Mouse (Mus musculus) C2C12 (cell line): ENCODE measurements around the gene Nav2. TPM values are rescaled to one million over a fixed set of nuclear protein-coding genes. Genes with fewer than 3 reads are reported as not detected.

ENCODE experiments used
- H3K27me3 ChIP-seq: one replicate; pipeline ENCODE4 v1.6.1; 2011; ENCODE audit not compliant: control insufficient read depth, insufficient read depth, insufficient read length
- H3K36me3 ChIP-seq: one replicate; pipeline ENCODE4 v1.6.1; 2011; ENCODE audit not compliant: control insufficient read depth, insufficient read depth
- H3K4me3 ChIP-seq: one replicate; pipeline ENCODE4 v1.5.1; 2011; ENCODE audit warnings: mild to moderate bottlenecking, control low read depth; ENCODE audit not compliant: poor library complexity, insufficient read depth, severe bottlenecking
- H3K79me2 ChIP-seq: one replicate; pipeline ENCODE4 v1.6.1; 2011; ENCODE audit not compliant: control insufficient read depth, insufficient read depth
- H3K79me3 ChIP-seq: one replicate; pipeline ENCODE4 v1.6.1; 2011; ENCODE audit warnings: low read depth, control low read depth
- H3ac ChIP-seq: one replicate; pipeline ENCODE3; 2011; ENCODE audit warnings: low read depth; ENCODE audit not compliant: control insufficient read depth, insufficient read length
- CEBPB ChIP-seq: IDR thresholded peaks from one replicate; pipeline ENCODE4 v1.6.1; 2011; ENCODE audit warnings: low read depth, mild to moderate bottlenecking, control low read depth, moderate library complexity
- CTCF ChIP-seq: IDR thresholded peaks from one replicate; pipeline ENCODE4 v1.5.1; 2011; ENCODE audit not compliant: control insufficient read depth, insufficient read depth, insufficient read length
- FOSL1 ChIP-seq: IDR thresholded peaks from one replicate; pipeline ENCODE4 v1.8.0; 2011; ENCODE audit warnings: mild to moderate bottlenecking, low read length; ENCODE audit not compliant: poor library complexity, insufficient read depth, severe bottlenecking
- MAX ChIP-seq: IDR thresholded peaks from one replicate; pipeline ENCODE4 v1.6.1; 2011; ENCODE audit warnings: mild to moderate bottlenecking, control low read depth
- MYOD1 ChIP-seq: IDR thresholded peaks from one replicate; pipeline ENCODE4 v1.6.1; 2011; ENCODE audit warnings: low read depth; ENCODE audit not compliant: control insufficient read depth, insufficient read length
- MYOG ChIP-seq: IDR thresholded peaks from one replicate; pipeline ENCODE4 v1.6.1; 2011; ENCODE audit not compliant: control insufficient read depth, insufficient read length; ENCODE audit errors: extremely low read depth
- USF1 ChIP-seq: IDR thresholded peaks from one replicate; pipeline ENCODE4 v1.6.1; 2011; ENCODE audit warnings: low read depth, mild to moderate bottlenecking, control low read depth, moderate library complexity
- polyA plus RNA-seq: library from polyadenylated mRNA; unstranded; fragments of >200 nt; fragmentation: generic; extraction: Trizol; gene quantifications from one replicate; pipeline ENCODE4 v1.2.1, GENCODE M21; 2012; ENCODE audit warnings: missing spikeins

The Nav2 gene
- polyA plus RNA-seq, 1 experiment, result 4.7 TPM

DNA sequence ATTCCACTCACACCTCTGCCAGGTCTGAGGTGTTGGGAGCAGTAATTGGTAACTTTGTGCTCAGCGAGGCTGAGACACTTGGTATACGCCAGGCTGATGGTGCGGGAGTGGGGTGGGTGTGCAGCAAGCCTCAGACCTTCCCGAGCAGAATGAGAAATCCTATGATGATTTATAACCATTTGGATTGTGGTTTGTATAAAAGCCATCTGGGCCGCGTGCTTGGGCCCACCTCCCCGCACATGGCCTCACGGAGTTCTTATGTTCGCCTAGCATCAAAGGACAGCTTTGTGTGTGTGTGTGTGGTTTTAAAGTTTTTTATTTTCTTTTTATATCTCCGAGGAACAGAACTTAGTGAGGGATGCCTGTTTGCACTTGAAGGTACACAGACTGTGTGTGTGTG, 474.4 kb downstream of the Nav2 start:
- TF ChIP-seq FOSL1 (no peak), USF1 (no peak), MYOG (no peak), MAX (no peak), CTCF (no peak), MYOD1 (no peak), CEBPB (no peak)
- Histone ChIP-seq H3K79me2 (no peaks in the 10 kb centered on the region), H3K36me3 (no peaks in the 10 kb centered on the region), H3ac (no peak overlapping the region), H3K4me3 (no peak overlapping the region), H3K27me3 (no peaks in the 10 kb centered on the region), H3K79me3 (no peaks in the 10 kb centered on the region)

- Histone ChIP-seq H3K79me2 (no peaks in the 10 kb centered on the region), H3K4me3 (no peak overlapping the region), H3K27me3 (no peaks in the 10 kb centered on the region), H3ac (no peak overlapping the region), H3K36me3 (no peaks in the 10 kb centered on the region), H3K79me3 (no peaks in the 10 kb centered on the region)
- TF ChIP-seq MYOD1 (no peak), USF1 (no peak), FOSL1 (no peak), CTCF (no peak), MAX (no peak), CEBPB (no peak), MYOG (no peak)
Measured at GRCm38 (mm10) chr7:49388137-49388536, 479.6 kb downstream of the Nav2 start.

DNA sequence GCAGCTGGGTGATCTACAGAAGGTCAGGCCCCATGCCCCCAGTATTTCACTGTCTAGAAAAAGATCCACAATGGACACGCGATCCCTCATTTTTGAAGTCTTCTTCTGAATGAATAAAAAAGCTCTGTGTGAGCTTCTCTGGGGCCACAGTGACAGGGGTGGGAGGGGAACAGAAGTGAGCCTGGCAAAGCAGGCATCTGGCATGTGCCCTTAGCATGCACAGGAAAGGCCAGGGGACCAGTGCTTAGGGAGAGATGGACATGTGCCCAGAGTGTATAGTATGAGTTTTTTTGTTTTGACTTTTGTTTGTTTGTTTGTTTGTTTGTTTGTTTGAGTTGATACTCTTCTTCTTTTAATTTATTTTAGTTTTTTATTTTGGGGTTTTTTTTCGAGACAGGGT, 481.8 kb downstream of the Nav2 start:
- no peak overlapping the region for H3ac ChIP-seq
- TF ChIP-seq FOSL1 (no peak), CEBPB (no peak), MYOD1 (no peak), USF1 (no peak), MYOG (no peak), CTCF (no peak), MAX (no peak)

DNA sequence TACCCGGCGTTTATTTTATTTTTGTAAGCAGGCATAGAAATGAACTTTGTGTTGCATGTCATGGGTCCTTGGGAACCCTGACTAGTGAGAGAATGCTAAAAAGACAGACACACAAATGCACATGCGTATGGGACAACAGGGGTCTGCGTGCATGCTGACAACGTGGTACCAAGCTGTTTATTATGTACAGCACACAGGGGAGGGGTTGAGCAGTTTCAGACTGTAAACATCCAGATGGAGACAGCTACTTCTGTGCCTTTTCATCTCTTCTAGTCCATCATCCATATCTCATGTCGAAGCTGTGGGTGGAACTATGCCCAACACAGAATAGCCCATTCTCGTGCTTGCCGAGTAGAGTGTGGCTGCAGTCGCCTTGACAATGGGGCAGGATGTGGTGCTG, 482.3 kb downstream of the Nav2 start:
- Histone ChIP-seq H3K4me3 (no peak overlapping the region), H3K79me2 (no peaks in the 10 kb centered on the region), H3K79me3 (no peaks in the 10 kb centered on the region), H3ac (no peak overlapping the region), H3K27me3 (no peaks in the 10 kb centered on the region), H3K36me3 (no peaks in the 10 kb centered on the region)
- TF ChIP-seq CTCF (no peak), CEBPB (no peak), FOSL1 (no peak), USF1 (no peak), MYOD1 (no peak), MYOG (no peak)

More for the DNA sequence above, 481.8 kb downstream of the Nav2 start:
- H3K4me3 ChIP-seq, result no peak overlapping the region
- H3K79me2 ChIP-seq, result no peaks in the 10 kb centered on the region
- H3K27me3 ChIP-seq, result no peaks in the 10 kb centered on the region
- no peaks in the 10 kb centered on the region for H3K79me3 ChIP-seq
- H3K36me3 ChIP-seq, result no peaks in the 10 kb centered on the region

- H3K4me3 ChIP-seq, result no peak overlapping the region
- H3K36me3 ChIP-seq, result no peaks in the 10 kb centered on the region
- TF ChIP-seq MYOG, result no peak
- no peak for TF ChIP-seq CTCF
- no peak for TF ChIP-seq FOSL1
- TF ChIP-seq MAX, result no peak
- TF ChIP-seq CEBPB, result no peak
- no peaks in the 10 kb centered on the region for H3K27me3 ChIP-seq
- no peaks in the 10 kb centered on the region for H3K79me3 ChIP-seq
- no peaks in the 10 kb centered on the region for H3K79me2 ChIP-seq
- no peak overlapping the region for H3ac ChIP-seq
Measured at GRCm38 (mm10) chr7:49392180-49392579, 483.7 kb downstream of the Nav2 start.

- TF ChIP-seq USF1, result no peak
- TF ChIP-seq MYOG, result no peak
- no peak overlapping the region for H3ac ChIP-seq
Measured at GRCm38 (mm10) chr7:49392834-49393233, 484.3 kb downstream of the Nav2 start.

More at GRCm38 (mm10) chr7:49392834-49393233, 484.3 kb downstream of the Nav2 start:
- H3K79me3 ChIP-seq, result no peaks in the 10 kb centered on the region
- no peaks in the 10 kb centered on the region for H3K36me3 ChIP-seq
- no peak overlapping the region for H3K4me3 ChIP-seq
- no peaks in the 10 kb centered on the region for H3K27me3 ChIP-seq
- H3K79me2 ChIP-seq, result no peaks in the 10 kb centered on the region
